Mouse (Mus musculus): ENCODE data around the gene Chn1. TPM values are rescaled to one million over a fixed set of nuclear protein-coding genes. Genes with fewer than 3 reads are reported as not detected.

Chn1 gene
- total RNA-seq, 2 experiments from 2014 or later = 3.5 to 5.7 TPM

Other genes with a start within 250 kb of the Chn1 start
- gene Wipf1, start 245.6 kb downstream of the Chn1 start, total RNA-seq (2021) = 10 to 100 TPM; 11.2 to 11.5 TPM
- gene Chrna1, start 195.0 kb downstream of the Chn1 start, total RNA-seq (2021) = 1 to 10 TPM; 7.6 to 9.0 TPM
- 10 to 100 TPM; 17.6 to 19.9 TPM for gene Atf2, start 117.3 kb upstream of the Chn1 start, total RNA-seq (2021)
- 1,000 to 10,000 TPM; 1,520 to 1,554 TPM for gene Atp5g3, start 136.0 kb upstream of the Chn1 start, total RNA-seq (2021)

All from gastrocnemius, postnatal 25 days (tissue).